Mouse (Mus musculus) WW6 (cell line): ENCODE measurements around the gene Myo18a.

Source experiments
- DNase-seq: peaks from one replicate; pipeline ENCODE4 v3.0.0-alpha.2; 2013; ENCODE audit warnings: low read depth, low spot score

Myo18a gene

GRCm38 (mm10) chr11:77900187-77900586, 137.1 kb downstream of the Myo18a start:
- DNase-seq: no peak

GRCm38 (mm10) chr11:77900696-77901095, 137.7 kb downstream of the Myo18a start:
- DNase-seq: no peak

GRCm38 (mm10) chr11:77901366-77901765, 138.3 kb downstream of the Myo18a start:
- no peak for DNase-seq

GRCm38 (mm10) chr11:77901775-77902355, 138.8 kb downstream of the Myo18a start:
- DNase-seq: no peak

DNA sequence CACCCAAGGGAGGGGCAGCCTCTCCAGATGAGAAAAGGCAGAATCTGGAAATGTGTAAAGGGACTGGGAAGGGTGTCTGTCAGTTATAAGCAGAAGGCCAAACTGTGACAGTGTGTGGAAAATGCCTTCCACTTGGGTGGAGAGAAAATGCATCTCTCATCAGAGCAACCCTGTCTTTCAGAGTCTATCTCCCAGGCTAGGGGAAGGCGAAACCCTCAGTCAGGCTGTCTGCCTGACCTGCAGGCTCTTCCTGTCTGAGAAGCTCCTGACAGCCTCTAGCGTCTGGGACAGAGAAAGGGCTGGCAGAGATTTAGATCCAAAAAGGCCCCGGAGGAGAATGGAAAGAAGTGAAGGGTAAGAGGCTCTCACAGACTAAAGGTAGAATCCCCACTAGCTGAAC, 140.7 kb downstream of the Myo18a start:
- DNase-seq: no peak

GRCm38 (mm10) chr11:77904707-77905106, 141.7 kb downstream of the Myo18a start:
- no peak for DNase-seq

DNA sequence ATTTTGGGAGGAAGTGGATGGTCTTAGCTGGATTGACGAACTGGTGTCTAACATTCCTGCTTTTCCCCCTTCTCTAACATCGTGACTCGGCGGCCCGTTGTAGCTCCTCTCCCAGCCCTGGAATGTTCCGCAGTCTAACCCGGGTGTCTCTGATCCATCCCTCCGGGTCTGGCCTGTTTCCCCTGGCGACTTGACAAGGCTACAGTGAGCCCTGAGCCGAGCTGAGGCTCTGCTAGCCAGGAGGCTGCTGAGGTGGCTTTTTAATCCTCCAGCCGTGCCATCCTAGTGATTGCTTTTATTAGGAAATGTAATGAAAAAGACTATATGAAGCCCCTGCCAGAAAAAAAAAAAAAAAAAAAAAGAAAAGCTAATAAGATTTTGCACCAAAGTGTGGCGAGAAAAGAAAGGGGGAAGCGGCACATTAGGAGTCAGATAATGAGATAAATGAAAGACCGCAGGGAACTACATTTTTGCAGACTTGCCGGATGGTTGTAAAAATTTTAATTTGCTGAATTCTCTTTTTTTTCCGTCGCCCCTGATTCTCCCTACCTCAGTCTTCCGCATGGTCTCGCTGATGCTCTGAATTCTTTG, 143.1 kb downstream of the Myo18a start:
- DNase-seq: no peak

GRCm38 (mm10) chr11:77906747-77907174, 143.7 kb downstream of the Myo18a start:
- no peak for DNase-seq

DNA sequence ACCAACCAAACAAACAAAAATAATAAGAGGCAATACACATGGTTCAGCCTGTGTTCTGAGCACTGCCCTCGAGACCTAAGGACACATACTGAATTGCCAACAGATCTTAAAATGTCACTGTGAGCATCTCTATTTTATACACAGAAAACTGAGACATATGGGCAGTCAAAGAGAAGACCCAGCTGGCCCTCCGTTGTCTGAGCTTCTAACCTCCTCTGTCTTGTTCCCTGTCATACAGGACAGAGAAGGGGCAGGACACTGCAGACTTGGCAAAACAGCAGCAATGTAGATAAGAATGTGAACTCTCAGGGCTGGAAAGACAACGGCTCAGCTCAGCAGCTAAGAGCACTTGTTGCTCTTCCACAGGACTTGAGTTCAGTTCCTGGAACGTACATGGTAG, 145.4 kb downstream of the Myo18a start:
- DNase-seq: no peak

GRCm38 (mm10) chr11:77909376-77909775, 146.3 kb downstream of the Myo18a start:
- no peak for DNase-seq

DNA sequence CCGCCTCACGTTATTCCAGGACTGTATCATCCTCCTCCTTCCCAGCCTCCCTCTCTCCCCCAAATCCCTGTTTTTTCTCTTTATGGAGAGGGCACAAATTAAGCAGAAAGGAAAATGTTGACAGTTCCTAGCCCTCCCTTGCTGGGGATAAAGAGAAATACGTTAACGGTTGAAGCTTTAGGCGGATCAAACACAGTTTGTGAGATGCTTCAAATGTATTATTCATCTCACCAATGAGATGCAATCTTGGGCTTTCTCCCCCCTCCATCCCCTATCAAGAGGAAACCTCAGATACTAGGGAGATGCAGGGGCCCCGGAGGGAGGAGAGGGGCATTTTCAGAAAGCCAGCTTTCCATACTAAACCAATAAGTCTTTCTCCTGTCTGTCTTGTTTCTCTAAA, 146.7 kb downstream of the Myo18a start:
- DNase-seq: no peak

- DNase-seq: no peak
These were observed 150.5 kb downstream of the Myo18a start for GRCm38 (mm10) chr11:77913505-77913904.

- DNase-seq: no peak
These were observed 151.7 kb downstream of the Myo18a start for GRCm38 (mm10) chr11:77914598-77915260.
